Mouse (Mus musculus) hindbrain, postnatal 0 days (tissue): Measurements from ENCODE around the gene Elf2. TPM values are rescaled to one million over a fixed set of nuclear protein-coding genes. Genes with fewer than 3 reads are reported as not detected.

Experiments
- ATAC-seq: fragments of 200-750 bp; cut with Nextera tagmentation; 2 replicates; pipeline ENCODE4 v1.8.0; 2017; ENCODE audit warnings: mild to moderate bottlenecking, moderate TSS enrichment, moderate library complexity
- DNase-seq: peaks from one replicate; pipeline ENCODE4 v3.0.0-alpha.2; 2015; ENCODE audit warnings: low spot score
- H3K27ac ChIP-seq: fragments of 300-500 bp; sonication (generic); 2 replicates; pipeline ENCODE4 v1.5.1; 2014; ENCODE audit warnings: mild to moderate bottlenecking
- H3K27me3 ChIP-seq: fragments of 300-500 bp; sonication (generic); 2 replicates; pipeline ENCODE4 v1.6.1; 2014; ENCODE audit warnings: low read length, mixed read lengths; ENCODE audit not compliant: insufficient read depth
- H3K36me3 ChIP-seq: fragments of 300-500 bp; sonication (generic); 2 replicates; pipeline ENCODE4 v1.6.1; 2014; ENCODE audit warnings: low read length, mixed read lengths; ENCODE audit not compliant: insufficient read depth
- H3K4me1 ChIP-seq: fragments of 300-500 bp; sonication (generic); 2 replicates; pipeline ENCODE4 v1.6.1; 2014; ENCODE audit warnings: antibody characterized with exemption, low read length, mixed read lengths; ENCODE audit not compliant: insufficient read depth
- H3K4me2 ChIP-seq: fragments of 300-500 bp; sonication (generic); 2 replicates; pipeline ENCODE4 v1.6.1; 2014; ENCODE audit warnings: low read depth, mild to moderate bottlenecking, low read length, moderate library complexity, mixed read lengths
- H3K4me3 ChIP-seq: fragments of 300-500 bp; sonication (generic); 2 replicates; pipeline ENCODE4 v1.5.1; 2014; ENCODE audit warnings: low read length
- H3K9ac ChIP-seq: fragments of 300-500 bp; sonication (generic); replicated peaks from 2 replicates; pipeline ENCODE4 v1.6.1; 2014; ENCODE audit warnings: mild to moderate bottlenecking, low read length, moderate library complexity, mixed read lengths
- H3K9me3 ChIP-seq: fragments of 300-500 bp; sonication (generic); 2 replicates; pipeline ENCODE4 v1.6.1; 2016; ENCODE audit warnings: low read length, mixed read lengths
- CTCF ChIP-seq: IDR thresholded peaks from 2 replicates; pipeline ENCODE4 v1.5.1; 2016; ENCODE audit warnings: antibody characterized with exemption, control low read depth, low read depth
- WGBS: fragments of 180-500 bp; shearing (Covaris S2); extraction: QIAGEN DNeasy Blood & Tissue Kit; methylation state at CpG from one replicate; pipeline ENCODE4 v1.1.7; 2014; 5-methylcytosine and 5-hydroxymethylcytosine counted together
- microRNA-seq, 2 experiments: library from miRNA; unstranded; fragments of <30 nt; microRNA quantifications; one replicate each; pipeline ENCODE4; 2016
- polyA plus RNA-seq: library from polyadenylated mRNA; unstranded; fragments of >200 nt; fragmentation: Nextera tagmentation; extraction: Ambion mirVana; gene quantifications from 2 replicates; pipeline ENCODE4 v1.2.1, GENCODE M21; 2015
- total RNA-seq: library from RNA; depleted of rRNA; stranded (reverse); fragments of >200 nt; gene quantifications from 2 replicates; pipeline ENCODE4 v1.2.3, GENCODE M21; 2014; rRNA removed

Gene Elf2
- total and polyA plus RNA-seq, 2 experiments from 2014 or later = 32.6 to 47.8 TPM

- Histone ChIP-seq H3K27me3 (no peaks in the 10 kb centered on the region), H3K4me3 (no peak overlapping the region), H3K9ac (no peak overlapping the region), H3K4me2 (no peak overlapping the region), H3K4me1 (no peaks in the 10 kb centered on the region), H3K36me3 (no peaks in the 10 kb centered on the region), H3K27ac (no peak overlapping the region), H3K9me3 (no peaks in the 10 kb centered on the region)
- no peak for ATAC-seq
- 88% methylated on average over 7 of the region's 7 CpGs for WGBS
- DNase-seq = no peak
- TF ChIP-seq CTCF = no peak
Measured at GRCm38 (mm10) chr3:51209503-51210314, 130.8 kb downstream of the Elf2 start.

GRCm38 (mm10) chr3:51208633-51209032, 131.8 kb downstream of the Elf2 start:
- no peak overlapping the region for H3K4me2 ChIP-seq
- ATAC-seq (no peak), DNase-seq (no peak)
- H3K9me3 ChIP-seq = no peaks in the 10 kb centered on the region
- no peak overlapping the region for H3K4me3 ChIP-seq
- no peaks in the 10 kb centered on the region for H3K27me3 ChIP-seq
- H3K27ac ChIP-seq = no peak overlapping the region
- WGBS = 49% methylated on average over 5 of the region's 5 CpGs
- no peak for TF ChIP-seq CTCF
- H3K9ac ChIP-seq = no peak overlapping the region
- H3K36me3 ChIP-seq = no peaks in the 10 kb centered on the region
- H3K4me1 ChIP-seq = no peaks in the 10 kb centered on the region

GRCm38 (mm10) chr3:51206521-51206920, 133.9 kb downstream of the Elf2 start:
- no peaks in the 10 kb centered on the region for H3K27me3 ChIP-seq
- 0 out of 2 replicates have a peak, but pooled peaks have one; percentile 11 for ATAC-seq
- no peak overlapping the region for H3K4me2 ChIP-seq
- H3K9ac ChIP-seq = no peak overlapping the region
- H3K9me3 ChIP-seq = no peaks in the 10 kb centered on the region
- no peak for TF ChIP-seq CTCF
- WGBS = 65% methylated on average over 7 of the region's 7 CpGs
- DNase-seq = no peak
- no peak overlapping the region for H3K4me3 ChIP-seq
- no peak overlapping the region for H3K27ac ChIP-seq
- H3K4me1 ChIP-seq = no peaks in the 10 kb centered on the region
- H3K36me3 ChIP-seq = no peaks in the 10 kb centered on the region

GRCm38 (mm10) chr3:51204897-51205296, 135.6 kb downstream of the Elf2 start:
- Histone ChIP-seq H3K36me3 (no peaks in the 10 kb centered on the region), H3K9ac (no peak overlapping the region), H3K4me2 (no peak overlapping the region), H3K4me3 (no peak overlapping the region), H3K9me3 (no peaks in the 10 kb centered on the region), H3K4me1 (no peaks in the 10 kb centered on the region), H3K27me3 (no peaks in the 10 kb centered on the region), H3K27ac (no peak overlapping the region)
- ATAC-seq = no peak
- DNase-seq = no peak
- TF ChIP-seq CTCF = no peak
- WGBS = 82% methylated on average over 14 of the region's 14 CpGs

- H3K9me3 ChIP-seq = no peaks in the 10 kb centered on the region
Measured at GRCm38 (mm10) chr3:51204441-51204840, 136.0 kb downstream of the Elf2 start.

GRCm38 (mm10) chr3:51203906-51204305, 136.6 kb downstream of the Elf2 start:
- WGBS = 86% methylated on average over 6 of the region's 6 CpGs
- no peak for ATAC-seq

More at GRCm38 (mm10) chr3:51204441-51204840, 136.0 kb downstream of the Elf2 start:
- Histone ChIP-seq H3K4me3 (no peak overlapping the region), H3K36me3 (no peaks in the 10 kb centered on the region), H3K4me2 (no peak overlapping the region), H3K27ac (no peak overlapping the region), H3K4me1 (no peaks in the 10 kb centered on the region), H3K9ac (no peak overlapping the region), H3K27me3 (no peaks in the 10 kb centered on the region)
- ATAC-seq = no peak
- no peak for TF ChIP-seq CTCF
- 90% methylated on average over 5 of the region's 5 CpGs for WGBS
- DNase-seq = no peak

More at GRCm38 (mm10) chr3:51203906-51204305, 136.6 kb downstream of the Elf2 start:
- Histone ChIP-seq H3K4me3 (no peak overlapping the region), H3K9me3 (no peaks in the 10 kb centered on the region), H3K27ac (no peak overlapping the region), H3K9ac (no peak overlapping the region), H3K4me1 (no peaks in the 10 kb centered on the region), H3K27me3 (no peaks in the 10 kb centered on the region), H3K36me3 (no peaks in the 10 kb centered on the region), H3K4me2 (no peak overlapping the region)
- DNase-seq = no peak
- no peak for TF ChIP-seq CTCF

Small RNAs within 50 kb of the gene (microRNA-seq; reads per million reads assigned to microRNA genes)
- gene Gm24282 = 0 reads per million in 2 experiments

Other genes starting within 250 kb of the Elf2 start
- gene Noct, start 116.2 kb downstream of the Elf2 start, total RNA-seq = 40.8 and 41.9 TPM in 2 replicates
- gene Noct, start 116.2 kb downstream of the Elf2 start, polyA plus RNA-seq = 27.7 and 31.6 TPM in 2 replicates
- gene Mgarp, start 56.1 kb upstream of the Elf2 start, total RNA-seq = 2.8 and 3.1 TPM in 2 replicates
- gene Mgarp, start 56.1 kb upstream of the Elf2 start, polyA plus RNA-seq = 2.1 and 3.2 TPM in 2 replicates
- 33.4 and 35.0 TPM in 2 replicates for gene Ndufc1, start 68.3 kb upstream of the Elf2 start, total RNA-seq
- 1,023 and 1,091 TPM in 2 replicates for gene Ndufc1, start 68.3 kb upstream of the Elf2 start, polyA plus RNA-seq
- 20.4 and 22.5 TPM in 2 replicates for gene Naa15, start 74.5 kb upstream of the Elf2 start, total RNA-seq
- gene Naa15, start 74.5 kb upstream of the Elf2 start, polyA plus RNA-seq = 35.0 and 36.5 TPM in 2 replicates
- gene Rab33b, start 143.3 kb upstream of the Elf2 start, total RNA-seq = 30.2 and 32.4 TPM in 2 replicates
- gene Rab33b, start 143.3 kb upstream of the Elf2 start, polyA plus RNA-seq = 31.8 and 33.2 TPM in 2 replicates
- 10.1 and 20.6 TPM in 2 replicates for gene Setd7, start 220.2 kb upstream of the Elf2 start, total RNA-seq
- 2.4 and 2.5 TPM in 2 replicates for gene Setd7, start 220.2 kb upstream of the Elf2 start, polyA plus RNA-seq